Mouse (Mus musculus) right cerebral cortex, adult 18-20 months (tissue): ENCODE data around the gene Fnbp1.

ENCODE experiments used
- DNase-seq: peaks from one replicate; pipeline ENCODE4 v3.0.0; 2022; ENCODE audit warnings: mixed read lengths

Fnbp1 gene

GRCm38 (mm10) chr2:31147054-31147453 lies 5.2 kb upstream of the Fnbp1 start:
- no peak for DNase-seq

GRCm38 (mm10) chr2:31144901-31145300 lies 3.1 kb upstream of the Fnbp1 start:
- DNase-seq = no peak

GRCm38 (mm10) chr2:31143768-31144695 lies 2.2 kb upstream of the Fnbp1 start:
- DNase-seq = no peak

- DNase-seq = no peak
Observed at GRCm38 (mm10) chr2:31143326-31143725, 1.5 kb upstream of the Fnbp1 start.

GRCm38 (mm10) chr2:31142505-31142904 lies 697 bp upstream of the Fnbp1 start:
- peak; percentile 38 for DNase-seq

- peak; percentile 33 for DNase-seq
Observed at GRCm38 (mm10) chr2:31141074-31141866, 538 bp downstream of the Fnbp1 start.

- peak; percentile 24 for DNase-seq
Observed at GRCm38 (mm10) chr2:31140772-31141073, 1.1 kb downstream of the Fnbp1 start.

GRCm38 (mm10) chr2:31139991-31140771 lies 1.6 kb downstream of the Fnbp1 start:
- DNase-seq = no peak

GRCm38 (mm10) chr2:31139174-31139632 lies 2.6 kb downstream of the Fnbp1 start:
- DNase-seq = no peak

- DNase-seq = no peak
Observed at GRCm38 (mm10) chr2:31137018-31137590, 4.7 kb downstream of the Fnbp1 start.

GRCm38 (mm10) chr2:31136338-31136737 lies 5.5 kb downstream of the Fnbp1 start:
- no peak for DNase-seq

- no peak for DNase-seq
Observed at GRCm38 (mm10) chr2:31135512-31135931, 6.3 kb downstream of the Fnbp1 start.

GRCm38 (mm10) chr2:31133981-31134380 lies 7.8 kb downstream of the Fnbp1 start:
- DNase-seq = no peak

GRCm38 (mm10) chr2:31132682-31133081 lies 9.1 kb downstream of the Fnbp1 start:
- no peak for DNase-seq

GRCm38 (mm10) chr2:31130815-31131299 lies 11.0 kb downstream of the Fnbp1 start:
- no peak for DNase-seq

- no peak for DNase-seq
Observed at GRCm38 (mm10) chr2:31129742-31130518, 11.9 kb downstream of the Fnbp1 start.

GRCm38 (mm10) chr2:31127899-31128298 lies 13.9 kb downstream of the Fnbp1 start:
- no peak for DNase-seq

GRCm38 (mm10) chr2:31127219-31127618 lies 14.6 kb downstream of the Fnbp1 start:
- no peak for DNase-seq

- no peak for DNase-seq
Observed at GRCm38 (mm10) chr2:31126048-31126447, 15.8 kb downstream of the Fnbp1 start.

GRCm38 (mm10) chr2:31125156-31125555 lies 16.7 kb downstream of the Fnbp1 start:
- no peak for DNase-seq

- DNase-seq = no peak
Observed at GRCm38 (mm10) chr2:31124694-31125093, 17.1 kb downstream of the Fnbp1 start.

GRCm38 (mm10) chr2:31123493-31123892 lies 18.3 kb downstream of the Fnbp1 start:
- DNase-seq = no peak
